Mouse (Mus musculus): ENCODE results near the gene Borcs5. TPM values are rescaled to one million over a fixed set of nuclear protein-coding genes. Genes with fewer than 3 reads are reported as not detected.
A peak's percentile ranks its signal among the peaks of the same experiment; 100 is the strongest.

The Borcs5 gene
- polyA plus RNA-seq, 1 experiment from 2014 or later, result 15.4 TPM

GRCm38 (mm10) chr6:134631947-134632687, 7.2 kb upstream of the Borcs5 start, which contains the start of gene Mansc1:
TSS of gene Mansc1 (minus strand) at chr6:134632488.
- Histone ChIP-seq H3K4me1 (replicated peaks) (peaks cover 7% of the 10 kb centered on the region; the same call in 1 of the 2 replicates), H3K4me3 (replicated peaks) (peak within 1 kb of the TSS; percentile 57), H3K36me3 (no peaks in the 10 kb centered on the region), H3K27me3 (replicated peaks) (no peaks in the 10 kb centered on the region), H3K4me2 (replicated peaks) (peak within 1 kb of the TSS; percentile 88), H3K27ac (peak within 1 kb of the TSS; percentile 57), H3K9ac (peak within 1 kb of the TSS; percentile 67), H3K9me3 (no peaks in the 10 kb centered on the region)
- ATAC-seq, result peak; percentile 74
- WGBS, result 1% methylated on average over 46 of the region's 46 CpGs

GRCm38 (mm10) chr6:134632756-134633155, 6.6 kb upstream of the Borcs5 start:
- H3K4me1 ChIP-seq (replicated peaks), result peaks cover 7% of the 10 kb centered on the region; the same call in 1 of the 2 replicates
- peak overlapping the region; percentile 57 for H3K4me3 ChIP-seq (replicated peaks)
- peak overlapping the region; percentile 88 for H3K4me2 ChIP-seq (replicated peaks)
- no peaks in the 10 kb centered on the region for H3K36me3 ChIP-seq
- ATAC-seq, result peak; percentile 10
- peak overlapping the region; percentile 67; the same call in 1 of the 2 replicates for H3K9ac ChIP-seq
- 44% methylated on average over 5 of the region's 5 CpGs for WGBS
- peak overlapping the region; percentile 57; the same call in 1 of the 2 replicates for H3K27ac ChIP-seq
- H3K9me3 ChIP-seq, result no peaks in the 10 kb centered on the region
- H3K27me3 ChIP-seq (replicated peaks), result no peaks in the 10 kb centered on the region

GRCm38 (mm10) chr6:134633553-134633952, 5.8 kb upstream of the Borcs5 start:
- H3K9me3 ChIP-seq, result no peaks in the 10 kb centered on the region
- 84% methylated on average over 8 of the region's 8 CpGs for WGBS
- no peak overlapping the region for H3K27ac ChIP-seq

GRCm38 (mm10) chr6:134636476-134636875, 2.8 kb upstream of the Borcs5 start:
- WGBS, result 63% methylated on average over 4 of the region's 4 CpGs
- no peak overlapping the region for H3K27ac ChIP-seq
- H3K4me2 ChIP-seq (replicated peaks), result no peak overlapping the region
- H3K4me1 ChIP-seq (replicated peaks), result peaks cover 7% of the 10 kb centered on the region; the same call in 1 of the 2 replicates
- no peaks in the 10 kb centered on the region for H3K27me3 ChIP-seq (replicated peaks)
- H3K9me3 ChIP-seq, result no peaks in the 10 kb centered on the region
- H3K9ac ChIP-seq, result no peak overlapping the region
- ATAC-seq, result no peak
- H3K36me3 ChIP-seq, result no peaks in the 10 kb centered on the region
- H3K4me3 ChIP-seq (replicated peaks), result no peak overlapping the region

More at GRCm38 (mm10) chr6:134633553-134633952, 5.8 kb upstream of the Borcs5 start:
- H3K27me3 ChIP-seq (replicated peaks), result no peaks in the 10 kb centered on the region
- ATAC-seq, result no peak
- H3K9ac ChIP-seq, result no peak overlapping the region
- no peak overlapping the region for H3K4me2 ChIP-seq (replicated peaks)
- no peak overlapping the region for H3K4me3 ChIP-seq (replicated peaks)
- H3K4me1 ChIP-seq (replicated peaks), result peaks cover 7% of the 10 kb centered on the region; the same call in 1 of the 2 replicates
- H3K36me3 ChIP-seq, result no peaks in the 10 kb centered on the region

GRCm38 (mm10) chr6:134639900-134640299, 590 bp downstream of the Borcs5 start:
- H3K9ac ChIP-seq, result no peak overlapping the region
- 0 out of 2 replicates have a peak, but pooled peaks cover 3% of the 10 kb centered on the region for H3K4me1 ChIP-seq (replicated peaks)
- WGBS, result 96% methylated on average over 1 of the region's 1 CpGs
- ATAC-seq, result no peak
- no peaks in the 10 kb centered on the region for H3K9me3 ChIP-seq
- H3K27ac ChIP-seq, result no peak overlapping the region
- H3K4me3 ChIP-seq (replicated peaks), result no peak overlapping the region
- H3K4me2 ChIP-seq (replicated peaks), result no peak overlapping the region
- no peaks in the 10 kb centered on the region for H3K36me3 ChIP-seq
- no peaks in the 10 kb centered on the region for H3K27me3 ChIP-seq (replicated peaks)

GRCm38 (mm10) chr6:134640485-134641475, 1.5 kb downstream of the Borcs5 start:
- Histone ChIP-seq H3K4me1 (replicated peaks) (0 out of 2 replicates have a peak, but pooled peaks cover 3% of the 10 kb centered on the region), H3K36me3 (no peaks in the 10 kb centered on the region), H3K27ac (peak overlapping the region; percentile 74), H3K9me3 (no peaks in the 10 kb centered on the region), H3K4me2 (replicated peaks) (peak overlapping the region; percentile 84), H3K27me3 (replicated peaks) (no peaks in the 10 kb centered on the region), H3K9ac (peak overlapping the region; percentile 93), H3K4me3 (replicated peaks) (peak overlapping the region; percentile 93)
- ATAC-seq, result peak; percentile 99
- WGBS, result 2% methylated on average over 64 of the region's 65 CpGs

GRCm38 (mm10) chr6:134641738-134642446, 2.6 kb downstream of the Borcs5 start:
- no peaks in the 10 kb centered on the region for H3K27me3 ChIP-seq (replicated peaks)
- peak overlapping the region; percentile 93 for H3K4me3 ChIP-seq (replicated peaks)
- no peak for ATAC-seq
- 65% methylated on average over 9 of the region's 9 CpGs for WGBS
- no peak overlapping the region for H3K27ac ChIP-seq
- H3K9ac ChIP-seq, result peak overlapping the region; percentile 93; the same call in 1 of the 2 replicates
- no peaks in the 10 kb centered on the region for H3K36me3 ChIP-seq
- 0 out of 2 replicates have a peak, but pooled peaks cover 3% of the 10 kb centered on the region for H3K4me1 ChIP-seq (replicated peaks)
- H3K9me3 ChIP-seq, result no peaks in the 10 kb centered on the region
- peak overlapping the region; percentile 84 for H3K4me2 ChIP-seq (replicated peaks)

GRCm38 (mm10) chr6:134643296-134643695, 4.0 kb downstream of the Borcs5 start:
- WGBS, result 96% methylated on average over 5 of the region's 5 CpGs
- no peak for ATAC-seq
- Histone ChIP-seq H3K4me1 (replicated peaks) (0 out of 2 replicates have a peak, but pooled peaks cover 3% of the 10 kb centered on the region), H3K4me2 (replicated peaks) (no peak overlapping the region), H3K9me3 (no peaks in the 10 kb centered on the region), H3K36me3 (no peaks in the 10 kb centered on the region), H3K27me3 (replicated peaks) (no peaks in the 10 kb centered on the region), H3K27ac (no peak overlapping the region), H3K4me3 (replicated peaks) (no peak overlapping the region), H3K9ac (no peak overlapping the region)

GRCm38 (mm10) chr6:134646835-134647234, 7.5 kb downstream of the Borcs5 start:
- Histone ChIP-seq H3K36me3 (no peaks in the 10 kb centered on the region), H3K9ac (no peak overlapping the region), H3K4me2 (replicated peaks) (no peak overlapping the region), H3K27me3 (replicated peaks) (no peaks in the 10 kb centered on the region), H3K4me3 (replicated peaks) (no peak overlapping the region), H3K4me1 (replicated peaks) (no peaks in the 10 kb centered on the region), H3K27ac (no peak overlapping the region), H3K9me3 (no peaks in the 10 kb centered on the region)
- peak; percentile 51; the same call in 1 of the 2 replicates for ATAC-seq
- 75% methylated on average over 6 of the region's 6 CpGs for WGBS

- H3K36me3 ChIP-seq, result no peaks in the 10 kb centered on the region
- no peak overlapping the region for H3K27ac ChIP-seq
- H3K4me3 ChIP-seq (replicated peaks), result no peak overlapping the region
- no peak for ATAC-seq
- no peaks in the 10 kb centered on the region for H3K9me3 ChIP-seq
- H3K9ac ChIP-seq, result no peak overlapping the region
- no peak overlapping the region for H3K4me2 ChIP-seq (replicated peaks)
- no peaks in the 10 kb centered on the region for H3K27me3 ChIP-seq (replicated peaks)
- 30% methylated on average over 5 of the region's 5 CpGs for WGBS
- H3K4me1 ChIP-seq (replicated peaks), result no peaks in the 10 kb centered on the region
Measured at GRCm38 (mm10) chr6:134647621-134648020, 8.3 kb downstream of the Borcs5 start.

GRCm38 (mm10) chr6:134648356-134648755, 9.0 kb downstream of the Borcs5 start:
- ATAC-seq, result no peak
- H3K36me3 ChIP-seq, result no peaks in the 10 kb centered on the region
- no peaks in the 10 kb centered on the region for H3K4me1 ChIP-seq (replicated peaks)
- no peaks in the 10 kb centered on the region for H3K27me3 ChIP-seq (replicated peaks)
- no peaks in the 10 kb centered on the region for H3K9me3 ChIP-seq
- no peak overlapping the region for H3K27ac ChIP-seq
- no peak overlapping the region for H3K4me2 ChIP-seq (replicated peaks)
- no peak overlapping the region for H3K4me3 ChIP-seq (replicated peaks)
- no peak overlapping the region for H3K9ac ChIP-seq
- 80% methylated on average over 5 of the region's 5 CpGs for WGBS
